Mouse (Mus musculus): ENCODE measurements at regions not wholly inside any gene's neighbourhood (a gene's known extent, or its start where the extent isn't known, plus 50 kb on each side); places are given as distances from the start of the nearest gene placed in this dataset.

DNA sequence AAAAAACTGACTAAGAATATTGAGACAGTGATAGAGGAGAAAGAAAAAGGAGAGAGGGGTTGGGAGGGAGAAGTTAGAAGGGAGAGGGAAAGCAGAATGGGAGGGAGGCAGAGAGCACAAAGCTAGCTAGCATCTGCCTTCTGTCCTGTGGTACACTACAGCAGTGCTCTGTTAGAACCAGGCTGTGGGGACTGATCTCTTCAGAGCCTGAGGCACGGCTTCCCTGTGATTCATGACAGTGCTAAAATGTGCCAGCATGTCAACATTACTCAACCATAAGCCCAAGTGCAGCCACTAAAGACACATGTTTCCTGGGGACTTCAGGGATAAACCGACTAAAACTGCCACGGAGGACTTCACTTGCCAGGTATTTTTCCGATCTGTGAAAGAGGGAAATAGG is 455.1 kb upstream of the BB014433 start:
- TF ChIP-seq CTCF (IDR thresholded peaks at IDR 0.05; ENCODE audit: borderline replicate concordance, extremely low read depth, insufficient read depth, insufficient read length): no peak
- TF ChIP-seq POLR2A (IDR thresholded peaks at IDR 0.05; ENCODE audit: borderline replicate concordance, extremely low read depth, insufficient read depth, insufficient read length, poor library complexity, severe bottlenecking): no peak
